Mouse (Mus musculus) spleen, adult 2 months (tissue): ENCODE results near the gene Dnaja3.

ENCODE experiments used
- CTCF ChIP-seq: fragments of 200-500 bp; IDR thresholded peaks from 2 replicates; pipeline ENCODE4 v1.5.1; 2011; ENCODE audit warnings: mild to moderate bottlenecking, inconsistent platforms; ENCODE audit not compliant: insufficient read depth, insufficient read length, insufficient replicate concordance; ENCODE audit errors: extremely low read depth
- POLR2A ChIP-seq: fragments of 200-500 bp; IDR thresholded peaks from 2 replicates; pipeline ENCODE4 v1.6.1; 2011; ENCODE audit warnings: low read depth, low read length, inconsistent platforms

- TF ChIP-seq POLR2A = no peak
- no peak for TF ChIP-seq CTCF
Observed at GRCm38 (mm10) chr16:4647651-4648141, 7.9 kb downstream of the Dnaja3 start.
